Mouse (Mus musculus): Measurements from ENCODE around the gene Prp2. TPM values are rescaled to one million over a fixed set of nuclear protein-coding genes. Genes with fewer than 3 reads are reported as not detected.
"Not testable (repeated sequence)": the region's sequence is repeated elsewhere in the genome, so short reads cannot be mapped to it uniquely, and the experiment has no call there.

Gene Prp2
- not detected for total RNA-seq (2021)
- long read RNA-seq, experiment 1: 0 reads
- long read RNA-seq, experiment 2: 0 reads

- DNase-seq: not testable (repeated sequence)
Measured at GRCm38 (mm10) chr6:132595613-132596012, at the start of gene Prp2. TSS of gene Prp2 (plus strand) at chr6:132595913.

- DNase-seq: not testable (repeated sequence)
Measured at GRCm38 (mm10) chr6:132569509-132569908, 26.2 kb upstream of the Prp2 start, which contains the start of gene Prh1. TSS of gene Prh1 (plus strand) at chr6:132569809.

GRCm38 (mm10) chr6:132649399-132649798, 53.7 kb downstream of the Prp2 start:
- no peak for DNase-seq

Other genes with a start within 250 kb of the Prp2 start
- gene Gm8882, start 231.8 kb upstream of the Prp2 start, total RNA-seq (2021): not detected
- not detected for gene Prh1, start 26.1 kb upstream of the Prp2 start, total RNA-seq (2021)
- gene A630073D07Rik, start 55.6 kb downstream of the Prp2 start, total RNA-seq (2021): not detected
- gene Tas2r120, start 61.0 kb downstream of the Prp2 start, total RNA-seq (2021): not detected
- gene Tas2r121, start 105.1 kb downstream of the Prp2 start, total RNA-seq (2021): not detected
- gene Tas2r122, start 116.0 kb downstream of the Prp2 start, total RNA-seq (2021): not detected
- not detected for gene Tas2r115, start 142.1 kb downstream of the Prp2 start, total RNA-seq (2021)
- gene Tas2r124, start 158.8 kb downstream of the Prp2 start, total RNA-seq (2021): not detected
- gene Tas2r102, start 166.2 kb downstream of the Prp2 start, total RNA-seq (2021): not detected
- not detected for gene Tas2r136, start 182.2 kb downstream of the Prp2 start, total RNA-seq (2021)
- not detected for gene Tas2r117, start 206.9 kb downstream of the Prp2 start, total RNA-seq (2021)